Mouse (Mus musculus): ENCODE results near the gene Nln.

DNA sequence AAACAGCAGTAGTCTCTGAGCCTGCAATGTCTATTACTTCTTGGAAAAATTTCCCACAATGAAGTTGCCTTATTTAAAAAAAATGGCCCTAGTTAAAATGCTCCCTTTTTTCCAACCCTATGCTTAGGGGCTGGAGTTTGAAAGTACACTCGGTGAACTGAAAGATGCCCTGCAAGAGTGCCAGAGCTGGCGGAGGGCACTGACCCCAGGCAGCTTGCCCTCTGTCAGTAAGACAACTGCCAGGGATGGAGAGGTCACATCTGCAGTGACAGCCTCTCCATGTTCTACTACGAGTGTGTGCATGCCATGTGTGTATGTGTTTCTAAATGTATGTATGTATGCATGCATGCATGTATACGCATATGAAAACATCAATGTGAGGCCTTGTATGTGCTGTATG is 78.5 kb downstream of the Nln start:
- TF ChIP-seq POLR2A (IDR thresholded peaks at IDR 0.05; ENCODE audit: low read depth, low read length) (no peak), JUN (IDR thresholded peaks at IDR 0.05; ENCODE audit: insufficient read depth, low read depth, low read length) (no peak), CHD1 (IDR thresholded peaks at IDR 0.05; ENCODE audit: low read depth, low read length) (no peak), MAX (IDR thresholded peaks at IDR 0.05; ENCODE audit: low read length) (no peak), ZNF384 (IDR thresholded peaks at IDR 0.05; ENCODE audit: low read depth, low read length) (no peak), CTCF (conservative IDR thresholded peaks at IDR 0.05 in 1 of 2, IDR thresholded peaks at IDR 0.05 in 1 of 2; ENCODE audit: low read depth in 2 of 2, low read length in 2 of 2) (no peak), TCF12 (IDR thresholded peaks at IDR 0.05; ENCODE audit: low read depth, low read length) (no peak), ELF1 (IDR thresholded peaks at IDR 0.05; ENCODE audit: low read depth, low read length) (no peak), PAX5 (IDR thresholded peaks at IDR 0.05; ENCODE audit: low read length) (no peak)

Data from CH12.LX (cell line).